Mouse (Mus musculus): ENCODE data around the gene Ephb2.

Ephb2 gene

DNA sequence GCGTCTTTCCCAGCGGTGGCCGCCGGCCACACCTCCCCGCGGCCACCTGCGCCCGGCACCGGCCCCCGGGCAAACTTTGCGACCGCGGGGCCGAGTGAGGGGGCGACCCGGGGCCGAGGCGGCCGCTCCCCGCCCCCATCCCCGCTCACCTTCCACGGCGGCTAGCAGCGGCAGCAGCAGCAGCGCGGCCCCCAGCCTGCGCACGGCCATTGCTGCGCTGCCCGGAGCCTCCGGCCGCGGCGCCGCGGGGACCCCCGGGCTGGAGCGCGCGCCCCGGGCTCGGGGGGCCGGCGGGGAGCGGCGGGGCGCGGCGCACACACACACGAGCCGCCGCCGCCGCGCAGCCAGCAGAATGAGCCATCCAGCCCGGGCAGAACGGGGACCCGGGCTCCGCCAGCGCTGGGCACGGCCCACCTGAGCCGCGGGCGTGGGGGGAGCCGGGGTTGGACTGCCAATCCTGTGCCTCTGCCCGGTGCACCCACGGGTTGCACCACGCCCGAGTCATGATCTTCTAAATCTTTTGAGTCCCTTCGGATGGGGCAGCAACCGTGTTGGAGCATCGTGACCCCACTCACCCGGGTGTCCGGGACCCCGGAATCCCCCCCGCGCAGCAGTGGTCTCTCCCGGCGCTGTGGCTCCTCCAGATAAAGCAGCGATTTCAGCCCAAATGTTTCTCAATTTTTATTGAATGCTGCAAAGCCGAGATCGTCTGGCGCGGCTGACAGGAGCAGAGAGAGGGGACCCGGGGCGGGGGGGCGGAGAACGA, at the start of gene Ephb2:
Gene Ephb2 (minus strand): TSS at position 368 of the 766 bp plus-strand sequence.
- no peak for DNase-seq (ENCODE audit: low read depth, low spot score)

- no peak for DNase-seq (ENCODE audit: low read depth, low spot score)
Observed at GRCm38 (mm10) chr4:136878601-136879000, 42.8 kb upstream of the Ephb2 start.

- DNase-seq (ENCODE audit: low read depth, low spot score), result peak; percentile 80
Observed at GRCm38 (mm10) chr4:136878171-136878570, 42.4 kb upstream of the Ephb2 start.

DNA sequence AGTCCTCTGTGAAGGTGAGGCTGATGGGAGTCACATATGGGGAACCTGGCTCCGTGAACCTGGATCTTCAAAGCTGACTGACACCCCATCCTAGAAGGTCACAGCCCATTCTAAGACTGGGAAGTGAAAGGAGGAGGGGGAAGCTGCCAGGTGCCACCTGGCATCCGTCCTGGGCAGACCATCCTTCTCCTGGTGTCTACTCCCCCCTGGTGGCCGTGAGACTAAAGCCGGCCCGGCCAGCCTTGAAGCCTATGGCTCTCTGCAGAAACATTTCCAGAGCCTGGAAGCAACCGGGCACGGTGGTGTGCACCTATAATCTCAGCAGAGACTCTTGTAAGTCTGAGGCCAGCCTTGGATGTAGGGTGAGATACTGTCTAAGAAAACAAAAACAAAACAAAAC, 41.2 kb upstream of the Ephb2 start:
- no peak for DNase-seq (ENCODE audit: low read depth, low spot score)

DNA sequence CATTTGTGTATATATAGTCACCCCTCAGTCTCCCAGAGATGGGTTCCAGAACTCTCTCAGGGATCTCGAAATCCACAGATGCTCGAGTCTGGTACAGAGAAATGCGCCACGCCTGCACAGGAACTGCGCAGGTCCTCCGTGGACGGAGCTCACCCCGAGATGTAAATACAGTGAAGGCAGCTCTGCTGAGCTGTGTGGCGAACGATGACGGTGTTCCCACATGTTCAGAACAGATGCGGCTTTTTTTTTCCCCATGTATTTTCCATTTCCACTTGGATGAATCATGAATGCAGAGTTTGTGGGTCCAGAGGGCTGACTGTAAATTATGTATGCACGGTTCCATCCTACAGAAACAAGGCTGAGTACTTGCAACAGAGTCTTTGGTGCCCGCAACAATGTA, 39.2 kb upstream of the Ephb2 start:
- DNase-seq (ENCODE audit: low read depth, low spot score), result no peak

DNA sequence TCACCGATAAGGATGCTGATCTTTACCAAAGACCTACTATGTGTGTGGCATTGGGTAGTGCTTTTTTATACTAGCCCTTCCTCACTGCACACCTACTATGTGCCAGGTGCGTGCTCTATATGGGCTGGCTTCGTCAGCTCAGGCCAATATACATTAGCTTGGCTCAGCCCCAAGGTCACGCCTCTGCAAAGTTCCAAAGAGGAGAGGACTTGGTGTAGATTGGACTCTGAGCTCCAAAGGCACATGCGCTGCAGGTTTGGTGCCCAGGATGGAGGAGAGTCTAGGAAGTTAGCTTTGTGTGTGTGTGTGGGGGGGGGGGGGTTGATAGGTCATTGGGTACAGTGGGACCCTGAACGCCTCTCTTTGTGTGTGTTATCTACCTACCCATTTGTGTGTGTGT, 32.6 kb upstream of the Ephb2 start:
- DNase-seq (ENCODE audit: low read depth, low spot score), result no peak

- DNase-seq (ENCODE audit: low read depth, low spot score), result no peak
Observed at GRCm38 (mm10) chr4:136867690-136868345, 32.0 kb upstream of the Ephb2 start.

DNA sequence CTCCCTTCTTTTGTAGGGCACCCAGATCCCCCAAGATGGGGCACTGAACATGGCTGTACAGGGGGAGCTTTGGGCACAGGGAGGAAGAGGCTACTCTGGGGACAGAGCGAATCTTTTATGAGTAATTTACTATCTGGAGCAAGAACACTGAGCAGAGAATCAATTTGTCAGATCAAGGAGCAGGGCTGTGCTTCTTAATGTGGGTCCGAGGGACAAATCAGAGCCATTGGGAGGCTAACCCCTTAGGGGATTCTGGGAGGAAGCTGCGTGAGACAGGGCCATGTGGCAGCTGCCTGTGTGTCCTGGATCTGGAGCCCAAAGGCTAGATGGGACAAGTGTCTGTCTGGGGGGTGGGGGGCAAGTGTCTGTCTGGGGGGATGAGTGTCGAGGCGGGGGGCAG, 29.7 kb upstream of the Ephb2 start:
- DNase-seq (ENCODE audit: low read depth, low spot score), result no peak

DNA sequence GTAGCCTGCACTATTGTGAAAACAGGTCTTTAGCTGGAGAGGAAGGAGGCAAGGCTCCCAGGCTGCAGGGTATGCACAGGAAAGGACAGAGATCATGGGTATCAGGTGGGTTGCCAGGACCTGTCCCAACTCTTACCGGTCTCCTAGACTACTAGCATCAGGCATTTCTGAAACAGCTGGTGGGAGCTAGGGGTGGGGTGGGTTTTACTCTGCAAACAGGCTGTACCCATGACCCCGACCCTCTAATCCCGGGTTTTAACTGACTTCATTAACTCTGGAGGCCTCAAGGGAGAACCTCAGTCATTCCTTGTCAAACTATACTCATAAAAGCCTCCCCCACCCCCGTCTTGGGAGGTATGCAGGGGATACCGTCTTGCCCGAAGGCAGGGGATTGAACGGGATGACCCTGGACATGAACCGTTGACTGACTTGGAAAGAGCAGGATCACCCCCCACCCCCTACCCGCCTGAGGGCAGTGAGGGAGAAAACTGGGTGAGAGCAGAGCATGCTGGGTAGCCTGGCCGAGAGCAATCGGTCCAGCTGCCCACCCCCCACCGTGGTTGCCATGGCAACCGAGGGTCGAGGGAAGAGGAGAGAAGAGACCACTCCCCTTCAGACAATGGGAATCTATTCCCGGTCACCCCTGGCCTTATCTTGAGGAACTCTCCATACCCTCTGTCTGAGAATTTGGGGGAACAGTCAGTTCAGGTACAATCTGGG, 29.1 kb upstream of the Ephb2 start:
- DNase-seq (ENCODE audit: low read depth, low spot score), result no peak

DNA sequence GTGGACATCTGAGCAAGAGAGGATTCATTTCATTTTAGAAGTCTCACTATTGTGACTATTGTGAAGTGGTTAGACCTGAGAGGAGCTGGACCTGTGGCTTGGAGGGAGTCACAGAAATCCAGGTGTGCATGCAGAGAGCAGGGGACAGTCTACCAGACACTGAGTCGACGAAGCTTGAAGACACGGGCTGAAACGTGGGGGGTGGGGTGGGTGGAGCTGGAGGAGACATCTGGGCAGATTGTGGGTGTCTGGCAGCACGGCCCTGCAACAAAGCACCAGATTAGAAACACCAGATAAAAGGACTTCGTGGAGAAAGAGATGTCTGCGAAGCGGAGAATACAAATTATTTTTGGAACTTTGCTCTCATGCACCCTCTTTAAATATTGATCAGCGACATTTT, 27.7 kb upstream of the Ephb2 start:
- no peak for DNase-seq (ENCODE audit: low read depth, low spot score)

DNA sequence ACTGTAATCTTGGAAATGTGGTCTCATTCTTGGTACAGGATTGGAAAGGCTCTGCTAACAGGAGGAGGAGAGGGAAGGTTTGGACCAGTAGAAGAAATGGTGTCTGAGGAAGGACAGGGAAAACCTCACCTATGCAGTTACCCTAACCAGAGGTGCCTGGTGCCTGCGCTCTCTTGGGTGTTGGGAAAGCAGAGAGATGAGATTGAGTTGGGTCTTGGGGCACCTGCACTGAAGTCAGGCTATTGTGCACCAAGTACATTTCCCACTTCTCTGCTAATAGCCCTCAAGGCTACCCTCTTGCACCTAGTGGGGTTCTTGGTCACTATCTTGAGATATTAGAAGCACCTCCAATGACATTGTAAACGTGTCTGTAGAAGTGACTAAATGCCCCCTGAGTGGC, 26.6 kb upstream of the Ephb2 start:
- DNase-seq (ENCODE audit: low read depth, low spot score), result no peak

- no peak for DNase-seq (ENCODE audit: low read depth, low spot score)
Observed at GRCm38 (mm10) chr4:136861806-136862205, 26.0 kb upstream of the Ephb2 start.

DNA sequence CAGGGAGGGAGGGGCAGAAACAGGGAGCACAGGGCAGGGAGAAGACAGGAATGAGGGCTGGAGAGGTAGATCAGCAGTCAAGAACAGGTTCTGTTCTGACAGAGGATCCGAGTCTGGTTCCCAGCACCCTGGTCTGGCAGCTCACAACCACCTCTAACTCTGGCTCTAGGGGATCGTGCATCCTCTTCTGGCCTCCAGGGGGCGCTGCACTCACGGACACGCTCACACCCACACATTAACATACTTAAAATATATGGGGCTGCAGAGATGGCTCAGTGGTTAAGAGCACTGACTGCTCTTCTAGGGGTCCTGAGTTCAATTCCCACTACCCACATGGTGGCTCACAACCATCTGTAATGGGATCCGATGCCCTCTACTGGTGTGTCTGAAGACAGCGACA, 24.2 kb upstream of the Ephb2 start:
- DNase-seq (ENCODE audit: low read depth, low spot score), result no peak

DNA sequence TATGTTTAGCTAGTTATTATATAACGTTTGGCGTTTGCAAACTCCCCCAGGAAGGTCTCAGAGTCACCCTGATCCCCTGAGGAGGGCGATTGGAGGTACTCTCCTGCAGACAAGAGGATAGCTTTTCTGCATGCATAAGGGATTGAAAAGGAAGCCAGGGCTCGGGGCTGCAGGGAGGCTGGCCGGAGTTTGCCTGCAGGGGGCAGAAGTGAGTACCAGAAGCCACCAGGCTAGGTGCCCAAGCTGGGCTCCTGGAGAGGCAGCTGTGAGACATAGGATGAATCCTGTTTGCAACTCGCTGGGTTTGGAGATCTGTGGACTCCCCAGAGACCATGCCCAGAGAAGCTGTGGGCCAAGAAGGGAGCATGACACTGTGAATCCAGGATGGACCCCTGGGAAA, 19.3 kb upstream of the Ephb2 start:
- DNase-seq (ENCODE audit: low read depth, low spot score), result no peak

- DNase-seq (ENCODE audit: low read depth, low spot score), result no peak
Observed at GRCm38 (mm10) chr4:136852989-136853388, 17.2 kb upstream of the Ephb2 start.

DNA sequence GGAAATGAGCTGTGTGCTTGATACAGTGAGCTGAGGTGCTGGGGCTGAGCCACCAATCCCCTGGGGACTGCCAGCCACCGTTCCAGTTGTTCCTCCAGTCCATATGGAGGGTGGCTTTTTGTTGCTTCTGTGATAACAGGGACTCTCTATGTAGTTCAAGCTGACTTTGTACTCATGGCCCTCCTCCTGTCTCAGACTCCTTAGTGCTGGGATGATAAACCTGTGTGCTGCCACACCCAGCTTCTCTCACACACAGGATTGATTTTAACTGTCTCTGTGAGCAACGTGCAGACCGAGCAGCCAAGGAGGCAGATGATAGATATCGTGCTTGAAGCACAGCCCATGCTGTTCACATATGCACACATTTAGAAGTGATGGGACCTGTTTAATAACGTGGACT, 16.3 kb upstream of the Ephb2 start:
- DNase-seq (ENCODE audit: low read depth, low spot score), result no peak

DNA sequence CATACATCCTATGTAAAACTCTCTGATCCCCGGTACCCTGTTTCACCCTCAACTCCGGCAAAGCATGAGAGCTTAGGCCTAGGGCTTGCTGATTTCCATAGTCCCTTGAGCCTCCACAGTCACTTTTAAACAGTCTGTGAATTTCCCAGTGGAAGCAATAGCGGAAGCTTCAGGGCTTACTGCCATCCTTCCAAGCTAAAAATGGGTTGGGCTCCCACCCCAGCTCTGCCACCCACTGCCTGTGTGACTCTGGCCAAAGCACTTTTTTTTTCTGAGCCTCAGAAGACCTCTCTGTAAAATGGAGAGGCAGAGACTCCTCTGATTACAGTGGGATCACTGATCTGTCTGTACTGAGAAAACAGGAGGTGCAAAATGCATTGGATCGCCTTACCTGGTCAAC, 12.8 kb upstream of the Ephb2 start:
- DNase-seq (ENCODE audit: low read depth, low spot score), result no peak

- DNase-seq (ENCODE audit: low read depth, low spot score), result no peak
Observed at GRCm38 (mm10) chr4:136847166-136847565, 11.4 kb upstream of the Ephb2 start.

- no peak for DNase-seq (ENCODE audit: low read depth, low spot score)
Observed at GRCm38 (mm10) chr4:136842802-136843201, 7.0 kb upstream of the Ephb2 start.

DNA sequence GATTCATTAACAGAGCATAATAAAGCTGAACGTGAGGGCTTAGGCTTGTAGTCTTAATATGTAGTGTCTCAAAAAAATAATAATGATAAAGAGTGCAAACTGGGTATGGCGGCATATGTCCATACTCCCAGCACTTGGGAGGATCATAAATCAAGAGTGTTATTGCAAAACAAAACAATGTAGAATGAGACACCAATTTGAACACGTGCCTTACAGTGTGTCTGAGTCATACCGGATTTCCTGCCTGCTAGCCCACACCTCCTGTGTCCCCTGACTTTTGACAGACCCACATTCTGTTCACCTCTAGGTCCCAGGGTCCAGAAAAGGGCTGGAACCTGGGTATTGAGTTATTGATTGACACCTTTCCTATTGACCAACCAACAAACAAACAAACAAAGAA, 6.2 kb upstream of the Ephb2 start:
- DNase-seq (ENCODE audit: low read depth, low spot score), result no peak

DNA sequence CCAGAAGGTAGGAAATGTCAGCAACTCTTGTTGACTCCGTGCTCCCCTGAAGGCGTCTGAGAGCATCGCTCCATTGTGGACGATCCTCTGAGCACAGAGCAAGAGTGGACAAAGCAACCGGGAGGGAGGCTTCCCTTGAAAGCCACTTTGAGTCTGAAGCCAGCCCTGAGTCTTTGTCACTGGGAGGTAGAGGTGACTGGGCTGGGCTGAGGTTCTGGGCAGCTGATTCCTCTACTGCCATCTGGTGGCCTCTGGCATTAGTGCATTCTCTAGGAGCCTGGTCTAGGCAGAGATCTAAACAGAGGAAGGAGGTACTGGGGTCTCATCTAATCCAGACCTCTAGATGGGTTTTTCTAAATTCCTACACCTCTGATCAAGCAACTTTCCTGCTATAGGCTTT, 5.3 kb upstream of the Ephb2 start:
- DNase-seq (ENCODE audit: low read depth, low spot score), result peak; percentile 67

DNA sequence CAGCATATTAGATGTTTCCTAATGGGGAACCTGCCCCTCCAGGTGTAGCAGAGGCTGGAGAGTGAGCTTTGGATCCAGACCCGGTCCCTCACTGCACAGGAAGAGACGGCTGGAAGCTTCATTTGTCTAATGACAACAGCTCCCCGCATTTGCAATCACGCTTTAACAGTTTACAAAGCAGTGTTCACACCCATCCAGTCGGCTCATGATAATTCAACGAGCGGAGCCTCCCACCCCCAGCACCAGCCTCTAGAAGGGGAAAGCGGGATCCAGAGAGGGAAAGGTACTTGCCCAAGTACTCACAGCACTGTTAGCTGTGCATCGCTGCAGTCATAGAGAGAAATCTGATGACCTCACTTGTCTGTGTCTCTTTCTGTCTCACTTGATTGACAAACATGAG, 2.7 kb upstream of the Ephb2 start:
- DNase-seq (ENCODE audit: low read depth, low spot score), result no peak

DNA sequence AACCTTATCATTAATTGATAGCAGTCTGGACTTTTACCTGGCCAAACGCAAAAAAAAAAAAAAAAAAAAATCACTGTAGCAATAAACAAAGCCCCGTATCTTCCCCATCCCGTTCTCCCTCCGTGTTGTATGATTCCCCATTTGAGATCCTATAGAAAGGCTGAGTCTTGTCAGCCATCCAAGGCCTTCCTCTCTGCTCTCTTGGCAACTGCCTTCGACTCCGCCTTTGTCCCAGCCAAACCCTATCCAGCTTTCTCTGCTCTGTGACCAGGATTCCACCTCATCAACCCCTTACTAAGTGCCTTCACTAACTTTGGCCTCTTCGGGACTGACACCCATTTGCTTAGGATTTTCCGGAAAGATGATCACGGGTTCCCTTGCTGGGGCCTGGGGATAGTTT, 2.2 kb upstream of the Ephb2 start:
- no peak for DNase-seq (ENCODE audit: low read depth, low spot score)

Data from WW6 (cell line).